Comparison of ENCODE assay signal across 1 mouse cellular context in genomic region chr16:20717978-20718670, GRCm38 (mm10).
TF ChIP-seq lines count a peak whose summit lies in the region.

No protein-coding gene starts in this region.

TF ChIP-seq in MEL, 35 proteins besides CTCF, POLR2A, EP300 and RAD21 (continued from another document):
- TF ChIP-seq NRF1 (IDR thresholded peaks at IDR 0.05; ENCODE audit: insufficient read depth, low read depth, low read length, poor library complexity, severe bottlenecking) = no peak
- TF ChIP-seq ZKSCAN1 (IDR thresholded peaks at IDR 0.05; ENCODE audit: low read depth, low read length) = no peak
- no peak for TF ChIP-seq MAX (IDR thresholded peaks at IDR 0.05; ENCODE audit: low read length)
- no peak for TF ChIP-seq NELFE (IDR thresholded peaks at IDR 0.05; ENCODE audit: low read depth, low read length)
- no peak for TF ChIP-seq CHD2 (IDR thresholded peaks at IDR 0.05; ENCODE audit: low read length)
- no peak for TF ChIP-seq POLR2AphosphoS5 (IDR thresholded peaks at IDR 0.05; ENCODE audit: borderline replicate concordance, low read depth, low read length)
- TF ChIP-seq SIN3A (IDR thresholded peaks at IDR 0.05; ENCODE audit: low read length) = no peak; the same call in none of the 2 replicates
- TF ChIP-seq ETS1 (IDR thresholded peaks at IDR 0.05; ENCODE audit: low read depth, low read length) = no peak
- TF ChIP-seq ELF1 (IDR thresholded peaks at IDR 0.05; ENCODE audit: low read depth, low read length) = no peak
- TF ChIP-seq USF2 (IDR thresholded peaks at IDR 0.05; ENCODE audit: borderline replicate concordance in 1 of 2, insufficient read depth in 1 of 2, low read depth in 1 of 2, low read length in 2 of 2) = no peak
- no peak; the same call in 1 of the 2 replicates for TF ChIP-seq SMC3 (IDR thresholded peaks at IDR 0.05; ENCODE audit: low read depth, low read length)
- TF ChIP-seq TAL1 (IDR thresholded peaks at IDR 0.05; ENCODE audit: low read length) = no peak
- TF ChIP-seq GABPA (IDR thresholded peaks at IDR 0.05; ENCODE audit: low read depth, low read length) = no peak
- no peak; the same call in 1 of the 2 replicates for TF ChIP-seq MXI1 (IDR thresholded peaks at IDR 0.05; ENCODE audit: low read depth, low read length)
- TF ChIP-seq GATA1 (IDR thresholded peaks at IDR 0.05; ENCODE audit: low read depth, low read length) = no peak
- TF ChIP-seq E2F4 (IDR thresholded peaks at IDR 0.05; ENCODE audit: borderline replicate concordance, low read depth, low read length) = no peak
- peak; percentile 92 for TF ChIP-seq ZNF384 (IDR thresholded peaks at IDR 0.05; ENCODE audit: low read depth, low read length)
- no peak for TF ChIP-seq POLR2AphosphoS2 (IDR thresholded peaks at IDR 0.05; ENCODE audit: low read length)
